Mouse (Mus musculus) adrenal gland, adult 10 weeks (tissue): Measurements from ENCODE around the gene Prh1. TPM values are rescaled to one million over a fixed set of nuclear protein-coding genes. Genes with fewer than 3 reads are reported as not detected.

Source experiments
- polyA plus RNA-seq: library from polyadenylated mRNA; stranded (reverse); fragments of 350-450 nt; fragmentation: Illumina TruSeq; extraction: RNeasy Lipid Tissue Mini Kit (QIAGEN cat#74804); gene quantifications from one replicate; pipeline ENCODE4 v1.2.3, GENCODE M21; 2014; ENCODE audit warnings: low read depth, low replicate concordance

The Prh1 gene
- polyA plus RNA-seq = not detected

GRCm38 (mm10) chr6:132569509-132569908, at the start of gene Prh1:
TSS of gene Prh1 (plus strand) at chr6:132569809.

GRCm38 (mm10) chr6:132595613-132596012, 26.0 kb downstream of the Prh1 start, which contains the start of gene Prp2:
TSS of gene Prp2 (plus strand) at chr6:132595913.

Other genes starting within 250 kb of the Prh1 start
- not detected for gene Gm8882, start 205.7 kb upstream of the Prh1 start, polyA plus RNA-seq
- not detected for gene Prp2, start 26.1 kb downstream of the Prh1 start, polyA plus RNA-seq
- gene A630073D07Rik, start 81.7 kb downstream of the Prh1 start, polyA plus RNA-seq = not detected
- gene Tas2r120, start 87.1 kb downstream of the Prh1 start, polyA plus RNA-seq = not detected
- not detected for gene Tas2r121, start 131.2 kb downstream of the Prh1 start, polyA plus RNA-seq
- not detected for gene Tas2r122, start 142.1 kb downstream of the Prh1 start, polyA plus RNA-seq
- gene Tas2r115, start 168.2 kb downstream of the Prh1 start, polyA plus RNA-seq = not detected
- gene Tas2r124, start 184.9 kb downstream of the Prh1 start, polyA plus RNA-seq = not detected
- not detected for gene Tas2r102, start 192.3 kb downstream of the Prh1 start, polyA plus RNA-seq
- not detected for gene Tas2r136, start 208.4 kb downstream of the Prh1 start, polyA plus RNA-seq
- not detected for gene Tas2r117, start 233.0 kb downstream of the Prh1 start, polyA plus RNA-seq